39 mouse cellular contexts compared by ENCODE assay signal in the genomic region with DNA sequence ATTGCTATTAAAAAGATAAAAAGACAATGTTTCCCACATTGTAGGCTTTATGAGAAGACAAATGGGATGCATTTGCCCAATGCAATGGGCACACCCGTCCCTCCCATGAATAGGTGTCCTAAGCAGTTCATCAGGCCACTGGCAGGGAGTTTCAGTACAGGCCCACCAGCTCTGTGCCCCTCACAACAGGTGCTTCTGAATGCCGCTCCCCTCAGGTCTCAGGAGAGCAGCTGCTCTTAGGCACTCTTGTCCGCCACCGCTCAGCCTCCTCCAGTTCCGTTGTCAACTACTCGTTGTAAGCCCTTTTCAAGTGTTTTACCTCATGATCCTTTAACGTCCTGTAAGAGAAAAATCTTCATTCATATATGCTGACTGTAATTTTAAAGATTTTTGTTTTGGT. TPM values are rescaled to one million over a fixed set of nuclear protein-coding genes. Genes with fewer than 3 reads are reported as not detected.
"Had no signal": no experiment of that assay in that cellular context is flagged by ENCODE, and none has a peak within 500 bp of the region (broad histone marks: within the 10 kb centered on the region; RNA-seq: fewer than 3 reads in every experiment).

No protein-coding gene starts in this region.

- H3K4me2 ChIP-seq: heart, embryonic 11.5 days; heart, embryonic 12.5 days; heart, embryonic 13.5 days; heart, embryonic 15.5 days; hindbrain, embryonic 12.5 days; hindbrain, embryonic 13.5 days; hindbrain, embryonic 14.5 days; hindbrain, embryonic 15.5 days; intestine, embryonic 15.5 days; kidney, embryonic 15.5 days had no signal

- H3K4me3 ChIP-seq: heart, embryonic 10.5 days; heart, embryonic 12.5 days; heart, embryonic 13.5 days; heart, embryonic 15.5 days; hindbrain, embryonic 10.5 days; hindbrain, embryonic 12.5 days; hindbrain, embryonic 13.5 days; hindbrain, embryonic 15.5 days; intestine, embryonic 15.5 days; kidney, embryonic 15.5 days; layer of hippocampus, adult 2 months had no signal

- H3K27me3 ChIP-seq: heart, embryonic 12.5 days; heart, embryonic 13.5 days; heart, embryonic 15.5 days; hindbrain, embryonic 12.5 days; hindbrain, embryonic 13.5 days; hindbrain, embryonic 15.5 days; intestine, embryonic 15.5 days; kidney, embryonic 15.5 days had no signal

- H3K36me3 ChIP-seq: hindbrain, embryonic 15.5 days; intestine, embryonic 15.5 days had no signal

- DNase-seq: heart, postnatal 10 days; heart, postnatal 14 days; heart, postnatal 36 days; heart, postnatal 4 days; kidney, adult 11 months; kidney, adult 18-20 months; kidney, adult 2 months; kidney, adult 8-10 months; kidney, adult 9 months; kidney, postnatal 10 days; kidney, postnatal 14 days; kidney, postnatal 25 days; kidney, postnatal 36 days; kidney, postnatal 4 days; layer of hippocampus, adult 9-11 months; layer of hippocampus, postnatal 36 days had no signal

RNA-seq across cellular contexts. Expression of a gene that starts 11.5 kb away (rescaled TPM):
- polyA plus RNA-seq: heart, embryonic 10.5 days; heart, embryonic 11.5 days; heart, embryonic 12.5 days; heart, embryonic 14.5 days; heart, postnatal 0 days; intestine, embryonic 14.5 days; intestine, embryonic 16.5 days; intestine, postnatal 0 days; kidney, embryonic 14.5 days; kidney, embryonic 15.5 days; kidney, postnatal 0 days had no signal

RNA-seq across cellular contexts. Expression of a gene that starts 19.3 kb away (rescaled TPM):
- polyA plus RNA-seq: heart, embryonic 10.5 days; heart, embryonic 11.5 days; heart, embryonic 12.5 days; heart, embryonic 13.5 days; heart, embryonic 14.5 days; heart, embryonic 15.5 days; heart, embryonic 16.5 days; heart, postnatal 0 days; hindbrain, embryonic 11.5 days; hindbrain, embryonic 12.5 days; hindbrain, embryonic 14.5 days; hindbrain, embryonic 15.5 days; intestine, embryonic 14.5 days; intestine, embryonic 15.5 days; kidney, embryonic 14.5 days; kidney, embryonic 15.5 days; kidney, embryonic 16.5 days had no signal
